Comparison of ENCODE assay signal across 11 mouse cellular contexts in genomic region chr4:152029087-152029486, GRCm38 (mm10). TPM values are rescaled to one million over a fixed set of nuclear protein-coding genes. Genes with fewer than 3 reads are reported as not detected.
DNase-seq lines count a peak whose midpoint lies in the region; ATAC-seq lines count a peak whose summit lies in the region.
"Had no signal": no experiment of that assay in that cellular context is flagged by ENCODE, and none has a peak within 500 bp of the region (broad histone marks: within the 10 kb centered on the region; RNA-seq: fewer than 3 reads in every experiment).

No protein-coding gene starts in this region.

- peaks cover 12% of the 10 kb centered on the region for H3K36me3 ChIP-seq in limb, embryonic 15.5 days
- H3K36me3 ChIP-seq in limb, embryonic 10.5 days: peaks cover 24% of the 10 kb centered on the region
- H3K36me3 ChIP-seq in midbrain, embryonic 13.5 days: peaks cover 8% of the 10 kb centered on the region

- no peak overlapping the region for H3K9ac ChIP-seq in limb, embryonic 15.5 days
- H3K9ac ChIP-seq in midbrain, embryonic 13.5 days (replicated peaks): no peak overlapping the region

- H3K4me1 ChIP-seq in limb, embryonic 15.5 days: peaks cover 46% of the 10 kb centered on the region
- peaks cover 58% of the 10 kb centered on the region for H3K4me1 ChIP-seq in limb, embryonic 10.5 days
- H3K4me1 ChIP-seq in midbrain, embryonic 13.5 days (replicated peaks): peaks cover 51% of the 10 kb centered on the region

- no peak overlapping the region for H3K4me3 ChIP-seq in limb, embryonic 15.5 days
- no peak overlapping the region; the same call in 1 of the 2 replicates for H3K4me3 ChIP-seq in limb, embryonic 10.5 days
- peak overlapping the region; percentile 80; the same call in 1 of the 2 replicates for H3K4me3 ChIP-seq in midbrain, embryonic 13.5 days (replicated peaks)

- ATAC-seq in limb, embryonic 15.5 days (ENCODE audit: insufficient number of reproducible peaks, low FRiP score, low TSS enrichment, low read depth): no peak
- ATAC-seq in midbrain, embryonic 13.5 days: no peak
- ATAC-seq in activated CD4-positive, CD25-positive, alpha-beta regulatory T cell, adult 4 months: no peak
- ATAC-seq: forebrain, embryonic 14.5 days; inflammation-experienced regulatory T-cells, adult 6 months had no signal

- no peak overlapping the region for H3K27ac ChIP-seq in limb, embryonic 15.5 days
- H3K27ac ChIP-seq in limb, embryonic 10.5 days: no peak overlapping the region
- H3K27ac ChIP-seq in midbrain, embryonic 13.5 days: no peak overlapping the region
- H3K27ac ChIP-seq: limb, embryonic 12.5 days had no signal

- 40% methylated on average over 5 of the region's 5 CpGs for WGBS in limb, embryonic 15.5 days
- WGBS in limb, embryonic 10.5 days: 58% methylated on average over 5 of the region's 5 CpGs
- 35% methylated on average over 5 of the region's 5 CpGs for WGBS in midbrain, embryonic 13.5 days

- intact Hi-C loops in heart, postnatal 25 days (cut with DNase I): no loop called here

- DNase-seq in cerebellum, adult 11-12 months: peak; percentile 32
- DNase-seq in cerebellum, postnatal 4 days (ENCODE audit: low spot score in 2 of 2): no peak
- no peak for DNase-seq in limb, embryonic 10.5 days (ENCODE audit: low spot score)
- peak; percentile 21 for DNase-seq in MN1 (ENCODE audit: low spot score)
- no peak for DNase-seq in heart, postnatal 25 days (ENCODE audit: low spot score)

- peak overlapping the region; percentile 92; the same call in 1 of the 2 replicates for H3K4me2 ChIP-seq in limb, embryonic 15.5 days
- no peak overlapping the region for H3K4me2 ChIP-seq in midbrain, embryonic 13.5 days (replicated peaks)

- H3K9me3 ChIP-seq in limb, embryonic 15.5 days: no peaks in the 10 kb centered on the region
- H3K9me3 ChIP-seq in limb, embryonic 10.5 days (replicated peaks): no peaks in the 10 kb centered on the region
- H3K9me3 ChIP-seq in midbrain, embryonic 13.5 days: no peaks in the 10 kb centered on the region
- H3K9me3 ChIP-seq: limb, embryonic 12.5 days had no signal

- H3K27me3 ChIP-seq in limb, embryonic 15.5 days: no peaks in the 10 kb centered on the region
- peaks cover 12% of the 10 kb centered on the region for H3K27me3 ChIP-seq in limb, embryonic 10.5 days (ENCODE audit: low read depth, poor library complexity, severe bottlenecking)
- H3K27me3 ChIP-seq in midbrain, embryonic 13.5 days: peaks cover 11% of the 10 kb centered on the region

RNA-seq across cellular contexts. Expression of gene Zbtb48, which starts 1.6 kb away (rescaled TPM):
- polyA plus RNA-seq in limb, embryonic 15.5 days (2015; fragmentation: Nextera tagmentation; extraction: Ambion mirVana): 17.2 and 19.5 TPM in 2 replicates
- polyA plus RNA-seq in limb, embryonic 10.5 days (2016; fragmentation: Nextera tagmentation; extraction: Ambion mirVana): 24.5 and 26.5 TPM in 2 replicates
- 17.9 and 26.3 TPM in 2 replicates for polyA plus RNA-seq in midbrain, embryonic 13.5 days (2015; fragmentation: Nextera tagmentation; extraction: Ambion mirVana)
- polyA plus RNA-seq in activated CD4-positive, CD25-positive, alpha-beta regulatory T cell, adult 4 months (2017; shearing (Covaris generic)): 10 to 100 TPM; 14.1 to 22.0 TPM
- 1 to 10 TPM; 3.5 to 5.0 TPM for total RNA-seq in heart, postnatal 25 days (2021)

RNA-seq across cellular contexts. Expression of gene Tas1r1, which starts 9.3 kb away (rescaled TPM):
- polyA plus RNA-seq in limb, embryonic 15.5 days (2015; fragmentation: Nextera tagmentation; extraction: Ambion mirVana): 0.81 and 1.7 TPM in 2 replicates
- 0.35 and 0.65 TPM in 2 replicates for polyA plus RNA-seq in limb, embryonic 10.5 days (2016; fragmentation: Nextera tagmentation; extraction: Ambion mirVana)
- polyA plus RNA-seq in midbrain, embryonic 13.5 days (2015; fragmentation: Nextera tagmentation; extraction: Ambion mirVana): 0.86 and 1.4 TPM in 2 replicates
- not detected for polyA plus RNA-seq in activated CD4-positive, CD25-positive, alpha-beta regulatory T cell, adult 4 months (2017; shearing (Covaris generic))
- under 1 TPM in 1 of 2 experiments, not detected in 1; 0.16 TPM for total RNA-seq in heart, postnatal 25 days (2021)
- polyA plus RNA-seq: inflammation-experienced regulatory T-cells, adult 6 months had no signal

RNA-seq across cellular contexts. Expression of gene Nol9, which starts 10.0 kb away (rescaled TPM):
- 27.0 and 30.3 TPM in 2 replicates for polyA plus RNA-seq in limb, embryonic 15.5 days (2015; fragmentation: Nextera tagmentation; extraction: Ambion mirVana)
- polyA plus RNA-seq in limb, embryonic 10.5 days (2016; fragmentation: Nextera tagmentation; extraction: Ambion mirVana): 52.1 and 54.1 TPM in 2 replicates
- polyA plus RNA-seq in midbrain, embryonic 13.5 days (2015; fragmentation: Nextera tagmentation; extraction: Ambion mirVana): 24.3 and 26.0 TPM in 2 replicates
- 10 to 100 TPM; 11.3 to 14.6 TPM for polyA plus RNA-seq in activated CD4-positive, CD25-positive, alpha-beta regulatory T cell, adult 4 months (2017; shearing (Covaris generic))
- 1 to 10 TPM; 8.6 to 9.6 TPM for total RNA-seq in heart, postnatal 25 days (2021)

RNA-seq across cellular contexts. Expression of gene Klhl21, which starts 20.5 kb away (rescaled TPM):
- polyA plus RNA-seq in limb, embryonic 15.5 days (2015; fragmentation: Nextera tagmentation; extraction: Ambion mirVana): 16.2 and 19.7 TPM in 2 replicates
- 9.7 and 10.6 TPM in 2 replicates for polyA plus RNA-seq in limb, embryonic 10.5 days (2016; fragmentation: Nextera tagmentation; extraction: Ambion mirVana)
- 2.0 and 3.0 TPM in 2 replicates for polyA plus RNA-seq in midbrain, embryonic 13.5 days (2015; fragmentation: Nextera tagmentation; extraction: Ambion mirVana)
- 1 to 10 TPM; 2.2 to 4.2 TPM for polyA plus RNA-seq in activated CD4-positive, CD25-positive, alpha-beta regulatory T cell, adult 4 months (2017; shearing (Covaris generic))
- 10 to 100 TPM; 69.8 to 76.2 TPM for total RNA-seq in heart, postnatal 25 days (2021)

RNA-seq across cellular contexts. Expression of gene Phf13, which starts 33.0 kb away (rescaled TPM):
- polyA plus RNA-seq in limb, embryonic 15.5 days (2015; fragmentation: Nextera tagmentation; extraction: Ambion mirVana): 28.4 and 34.2 TPM in 2 replicates
- polyA plus RNA-seq in limb, embryonic 10.5 days (2016; fragmentation: Nextera tagmentation; extraction: Ambion mirVana): 26.9 and 33.4 TPM in 2 replicates
- polyA plus RNA-seq in midbrain, embryonic 13.5 days (2015; fragmentation: Nextera tagmentation; extraction: Ambion mirVana): 17.5 and 17.7 TPM in 2 replicates
- polyA plus RNA-seq in activated CD4-positive, CD25-positive, alpha-beta regulatory T cell, adult 4 months (2017; shearing (Covaris generic)): 1 to 10 TPM; 2.3 to 3.0 TPM
- total RNA-seq in heart, postnatal 25 days (2021): 1 to 10 TPM; 5.8 to 6.2 TPM

Comparison
In these comparisons a context has a peak if more than half of its experiments do, and no peak if none do; other contexts are left out.
1. DNase-seq: peak in cerebellum, adult 11-12 months (single experiment) and MN1 (single experiment); none in cerebellum, postnatal 4 days (0 of 2), limb, embryonic 10.5 days (single experiment) and heart, postnatal 25 days (single experiment).